Mouse (Mus musculus) heart, embryonic 10.5 days (tissue): ENCODE data around the gene Tmem198. TPM values are rescaled to one million over a fixed set of nuclear protein-coding genes. Genes with fewer than 3 reads are reported as not detected.
A peak's percentile ranks its signal among the peaks of the same experiment; 100 is the strongest.

Experiments
- DNase-seq: peaks from one replicate; pipeline ENCODE4 v3.0.0-alpha.2; 2017; ENCODE audit warnings: low spot score
- H3K27ac ChIP-seq: fragments of 300-500 bp; sonication (generic); 2 replicates; pipeline ENCODE4 v1.5.1; 2016; ENCODE audit warnings: mild to moderate bottlenecking
- H3K27me3 ChIP-seq: fragments of 300-500 bp; sonication (generic); 2 replicates; pipeline ENCODE4 v1.6.1; 2016; ENCODE audit warnings: mild to moderate bottlenecking; ENCODE audit not compliant: poor library complexity, insufficient read depth, severe bottlenecking
- H3K36me3 ChIP-seq: fragments of 300-500 bp; sonication (generic); 2 replicates; pipeline ENCODE4 v1.6.1; 2016; ENCODE audit warnings: mild to moderate bottlenecking, moderate library complexity
- H3K4me1 ChIP-seq: fragments of 300-500 bp; sonication (generic); 2 replicates; pipeline ENCODE4 v1.6.1; 2016; ENCODE audit warnings: mild to moderate bottlenecking
- H3K4me3 ChIP-seq: fragments of 300-500 bp; sonication (generic); 2 replicates; pipeline ENCODE4 v1.5.1; 2016; ENCODE audit warnings: mild to moderate bottlenecking, moderate library complexity
- H3K9me3 ChIP-seq: fragments of 300-500 bp; sonication (generic); 2 replicates; pipeline ENCODE4 v1.6.1; 2016; ENCODE audit warnings: mild to moderate bottlenecking, moderate library complexity
- WGBS: fragments of 180-500 bp; shearing (Covaris S2); methylation state at CpG from one replicate; pipeline ENCODE4 v1.1.7; 2016; 5-methylcytosine and 5-hydroxymethylcytosine counted together
- polyA plus RNA-seq: library from polyadenylated mRNA; unstranded; fragments of >200 nt; fragmentation: Nextera tagmentation; extraction: Ambion mirVana; gene quantifications from 2 replicates; pipeline ENCODE4 v1.2.1, GENCODE M21; 2016

Tmem198 gene
- polyA plus RNA-seq, 1 experiment from 2014 or later = 0.36 TPM

DNA sequence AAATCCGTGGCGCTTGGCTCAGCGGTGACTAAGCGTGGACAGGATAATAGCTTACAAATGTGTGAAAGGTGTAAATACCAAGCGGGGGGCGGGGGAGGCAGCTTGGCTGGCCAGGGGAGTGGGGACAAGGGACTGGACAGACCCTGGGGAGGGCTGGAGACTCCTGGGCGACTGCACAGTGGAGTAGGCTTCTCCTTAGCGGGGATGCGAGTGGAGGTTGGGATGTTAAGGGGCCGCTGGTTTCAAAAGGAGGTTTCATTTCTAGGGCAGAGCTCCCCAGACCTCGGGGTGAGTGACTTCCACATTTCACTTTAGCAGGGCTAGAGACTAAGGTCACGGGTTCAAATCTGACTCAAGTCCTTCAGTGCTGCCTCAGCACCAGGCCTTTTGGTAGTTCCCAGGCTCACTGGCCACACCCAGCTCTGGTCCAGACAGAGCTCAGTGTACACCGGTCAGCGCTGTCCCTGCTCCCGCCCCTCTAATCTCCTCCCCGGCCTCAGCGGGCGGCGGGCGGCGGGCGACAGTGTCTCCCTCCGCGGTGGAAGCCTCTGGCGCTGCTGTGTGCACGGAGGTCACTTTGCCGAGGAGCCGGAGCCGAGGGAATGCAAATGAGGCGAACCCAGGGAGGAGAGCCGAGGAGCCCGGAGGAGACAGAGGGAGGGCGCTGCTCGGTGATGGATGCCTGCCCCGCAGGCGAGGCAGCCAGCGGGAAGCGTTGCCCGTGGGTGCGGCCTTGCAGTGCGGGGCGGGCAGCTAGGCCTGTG is 21.1 kb upstream of the Tmem198 start:
- Histone ChIP-seq H3K9me3 (no peaks in the 10 kb centered on the region), H3K4me3 (peak overlapping the region; percentile 58), H3K27me3 (peaks cover 68% of the 10 kb centered on the region), H3K36me3 (no peaks in the 10 kb centered on the region), H3K27ac (peak overlapping the region; percentile 86), H3K4me1 (peaks cover 66% of the 10 kb centered on the region)
- DNase-seq = no peak
- WGBS = 1% methylated on average over 42 of the region's 42 CpGs

DNA sequence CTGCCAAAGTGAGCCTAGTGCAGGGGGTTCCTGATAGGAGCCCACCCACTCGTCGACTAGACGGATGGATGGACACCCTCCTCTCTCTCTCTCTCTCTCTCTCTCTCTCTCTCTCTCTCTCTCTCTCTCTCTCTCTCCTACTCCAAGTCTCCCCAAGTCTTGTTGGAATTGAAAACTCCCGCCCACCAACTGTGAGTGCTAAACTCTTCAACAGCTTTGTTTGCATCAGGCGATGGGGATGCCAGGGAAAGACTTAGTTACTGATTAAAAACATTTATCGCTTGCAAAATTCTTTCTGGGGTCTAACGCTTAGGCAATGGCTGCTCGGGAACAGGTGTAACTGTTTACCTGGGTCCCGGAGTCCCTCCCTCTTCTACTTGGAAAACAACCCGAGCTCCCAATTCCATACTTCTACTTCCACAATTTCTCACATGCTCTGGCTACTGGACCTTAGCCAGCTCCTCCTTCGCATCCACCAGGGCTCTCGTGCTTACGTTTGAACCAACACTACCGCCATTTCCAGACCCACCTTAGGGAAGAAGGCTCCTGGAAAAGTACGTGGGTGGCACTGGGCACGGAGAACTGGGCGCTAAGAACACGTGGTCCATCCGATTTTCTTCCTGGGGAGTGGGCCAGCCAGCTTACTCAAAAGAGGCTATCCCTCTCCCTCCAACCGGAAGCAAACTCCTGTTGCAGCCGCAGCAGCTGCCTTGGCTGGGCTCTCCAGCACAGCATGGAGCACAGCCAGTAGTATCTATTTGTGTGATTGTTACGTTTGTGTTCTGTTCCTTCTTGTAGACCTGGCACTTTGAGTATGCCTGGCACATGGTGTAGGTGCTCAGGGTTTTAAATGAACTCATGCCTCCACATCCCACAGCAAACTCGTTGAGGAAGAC is 20.3 kb upstream of the Tmem198 start:
- WGBS = 18% methylated on average over 20 of the region's 23 CpGs
- Histone ChIP-seq H3K9me3 (no peaks in the 10 kb centered on the region), H3K4me1 (peaks cover 66% of the 10 kb centered on the region), H3K27ac (peak overlapping the region; percentile 86), H3K36me3 (no peaks in the 10 kb centered on the region), H3K27me3 (peaks cover 59% of the 10 kb centered on the region), H3K4me3 (peak overlapping the region; percentile 58)
- DNase-seq = no peak

DNA sequence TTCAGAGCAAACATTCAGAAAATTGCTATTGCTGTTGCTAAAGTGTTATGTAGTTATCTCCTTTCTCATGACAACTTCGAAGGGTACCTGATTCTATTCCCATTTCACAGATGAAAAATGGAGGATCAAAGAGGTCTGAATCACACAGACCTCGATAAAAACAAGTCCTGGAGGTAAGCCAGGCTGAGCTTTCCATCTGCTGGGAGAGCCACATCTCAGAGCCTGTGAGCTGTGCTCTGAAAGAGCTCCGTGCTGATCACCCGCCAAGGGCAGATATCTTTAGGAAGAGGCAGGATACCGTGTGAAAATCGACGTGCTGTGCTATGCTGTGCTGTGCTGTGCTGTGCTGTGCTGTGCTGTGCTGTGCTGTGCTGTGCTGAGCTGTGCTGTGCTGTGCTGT is 19.0 kb upstream of the Tmem198 start:
- DNase-seq = no peak
- Histone ChIP-seq H3K9me3 (no peaks in the 10 kb centered on the region), H3K36me3 (no peaks in the 10 kb centered on the region), H3K4me3 (no peak overlapping the region), H3K27me3 (peaks cover 48% of the 10 kb centered on the region), H3K4me1 (peaks cover 69% of the 10 kb centered on the region), H3K27ac (no peak overlapping the region)
- 64% methylated on average over 7 of the region's 7 CpGs for WGBS

DNA sequence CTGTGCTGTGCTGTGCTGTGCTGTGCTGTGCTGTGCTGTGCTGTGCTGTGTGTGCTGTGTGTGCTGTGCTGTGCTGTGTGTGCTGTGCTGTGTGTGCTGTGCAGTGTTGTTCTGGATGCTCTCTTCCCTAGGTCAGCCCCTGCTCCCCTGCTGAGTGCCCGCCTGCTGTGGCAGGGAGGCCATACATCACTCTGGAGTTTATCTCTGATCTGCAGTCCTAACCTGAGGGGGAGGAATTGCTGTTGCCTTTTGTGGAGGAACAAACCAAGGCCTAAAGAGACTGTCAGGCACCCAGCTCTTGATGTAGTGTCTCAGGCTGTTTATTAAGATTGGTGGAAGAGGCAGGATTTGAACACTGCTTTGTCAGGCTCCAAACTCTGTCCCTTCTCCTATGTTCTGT is 16.7 kb upstream of the Tmem198 start:
- H3K4me1 ChIP-seq = peaks cover 54% of the 10 kb centered on the region
- H3K4me3 ChIP-seq = no peak overlapping the region
- H3K27me3 ChIP-seq = peaks cover 40% of the 10 kb centered on the region
- peak overlapping the region; percentile 59 for H3K27ac ChIP-seq
- WGBS = 35% methylated on average over 1 of the region's 1 CpGs
- no peaks in the 10 kb centered on the region for H3K9me3 ChIP-seq
- no peak for DNase-seq
- no peaks in the 10 kb centered on the region for H3K36me3 ChIP-seq

DNA sequence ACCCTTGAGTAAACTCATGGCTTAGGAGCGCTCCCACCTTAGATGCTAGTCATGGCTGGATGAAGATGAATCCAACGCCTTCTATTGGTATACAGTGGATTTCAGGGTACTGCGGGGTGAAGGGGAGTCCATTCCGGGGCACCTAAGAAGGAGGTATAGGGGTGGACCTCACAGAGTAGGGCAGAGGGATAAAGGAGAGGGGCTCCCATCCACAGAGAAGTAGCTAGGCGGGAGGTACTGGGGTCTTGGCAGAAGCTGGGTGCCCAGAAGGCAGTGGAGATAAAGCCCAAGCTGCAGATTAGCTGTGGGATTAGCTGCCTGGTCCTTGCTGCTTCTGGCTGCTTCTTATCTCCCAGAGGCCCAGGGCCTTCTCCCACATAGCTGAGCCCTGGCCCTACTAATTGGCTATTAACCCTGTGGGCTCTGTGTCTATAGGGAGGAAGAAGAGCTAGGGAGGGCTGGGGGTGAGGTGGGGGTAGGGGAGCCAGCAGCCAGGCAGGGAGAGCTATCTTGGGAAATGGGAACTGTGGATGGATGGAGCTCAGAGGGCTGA is 15.6 kb upstream of the Tmem198 start:
- H3K4me3 ChIP-seq = 0 out of 2 replicates have a peak overlapping the region, but pooled peaks have one; percentile 3
- no peak for DNase-seq
- 54% methylated on average over 5 of the region's 5 CpGs for WGBS
- no peaks in the 10 kb centered on the region for H3K36me3 ChIP-seq
- no peaks in the 10 kb centered on the region for H3K9me3 ChIP-seq
- peak overlapping the region; percentile 64 for H3K27ac ChIP-seq
- H3K4me1 ChIP-seq = peaks cover 46% of the 10 kb centered on the region
- H3K27me3 ChIP-seq = peaks cover 39% of the 10 kb centered on the region

DNA sequence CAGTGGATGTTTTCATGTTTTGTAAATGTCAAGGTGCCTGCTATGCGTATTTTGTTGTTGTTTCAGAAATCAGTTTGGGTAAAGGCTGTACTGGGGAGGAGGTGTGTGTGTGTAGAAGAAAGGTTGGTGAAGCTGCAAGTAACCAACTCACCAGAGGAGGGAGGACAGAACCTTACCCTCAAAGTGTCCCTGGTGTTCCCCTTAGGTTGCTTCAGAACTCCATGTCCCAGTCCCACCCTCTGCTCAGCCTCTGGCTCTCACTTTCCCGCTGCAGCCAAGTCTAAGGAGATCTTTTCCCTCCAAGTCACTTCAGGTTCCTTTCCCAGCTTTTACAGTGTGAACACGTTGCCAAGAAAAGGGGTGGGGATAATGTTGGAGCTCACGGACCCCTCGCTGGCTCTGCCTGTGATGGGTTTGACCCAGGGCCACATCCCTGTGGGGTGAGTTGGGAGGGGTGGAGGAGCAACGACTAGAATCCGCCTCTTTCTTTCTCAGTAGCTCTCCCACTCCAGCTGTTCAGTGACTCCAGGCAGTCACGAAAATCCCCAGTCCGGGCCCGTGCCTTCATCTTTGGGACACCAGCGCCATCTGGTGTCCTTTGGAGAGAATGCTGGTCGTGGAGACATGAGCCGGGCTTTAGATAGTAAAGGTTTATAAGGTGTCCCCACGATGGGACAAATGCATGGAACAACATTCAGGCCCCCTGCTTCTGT is 12.0 kb upstream of the Tmem198 start:
- Histone ChIP-seq H3K27ac (peak overlapping the region; percentile 63; the same call in 1 of the 2 replicates), H3K36me3 (peaks cover 3% of the 10 kb centered on the region; the same call in 1 of the 2 replicates), H3K9me3 (no peaks in the 10 kb centered on the region), H3K4me1 (peaks cover 40% of the 10 kb centered on the region), H3K27me3 (peaks cover 49% of the 10 kb centered on the region), H3K4me3 (no peak overlapping the region)
- peak; percentile 91 for DNase-seq
- WGBS = 7% methylated on average over 14 of the region's 14 CpGs

DNA sequence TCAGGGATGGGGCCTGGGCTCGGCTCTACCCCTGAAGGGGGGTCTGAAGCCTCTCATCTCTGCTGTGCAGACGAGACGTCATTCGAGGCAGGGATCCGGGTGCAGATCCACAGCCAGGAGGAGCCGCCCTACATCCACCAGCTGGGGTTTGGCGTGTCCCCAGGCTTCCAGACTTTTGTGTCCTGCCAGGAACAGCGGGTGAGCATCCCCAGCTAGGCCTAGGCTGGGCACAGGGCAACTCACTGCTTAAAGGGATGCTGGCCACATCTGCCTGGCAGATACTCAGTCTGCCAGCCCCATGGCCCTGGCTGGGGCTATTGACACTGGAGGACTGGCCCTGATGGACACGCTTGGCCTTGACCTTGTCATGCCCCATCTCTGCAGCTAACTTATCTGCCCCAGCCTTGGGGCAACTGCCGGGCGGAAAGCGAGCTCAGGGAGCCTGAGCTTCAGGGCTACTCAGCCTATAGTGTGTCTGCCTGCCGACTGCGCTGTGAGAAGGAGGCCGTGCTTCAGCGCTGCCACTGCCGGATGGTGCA is 10.0 kb upstream of the Tmem198 start:
- WGBS = 76% methylated on average over 17 of the region's 17 CpGs
- no peak overlapping the region for H3K4me3 ChIP-seq
- H3K27me3 ChIP-seq = peaks cover 68% of the 10 kb centered on the region
- DNase-seq = no peak
- peaks cover 23% of the 10 kb centered on the region for H3K36me3 ChIP-seq
- no peaks in the 10 kb centered on the region for H3K9me3 ChIP-seq
- H3K27ac ChIP-seq = no peak overlapping the region
- H3K4me1 ChIP-seq = peaks cover 26% of the 10 kb centered on the region

DNA sequence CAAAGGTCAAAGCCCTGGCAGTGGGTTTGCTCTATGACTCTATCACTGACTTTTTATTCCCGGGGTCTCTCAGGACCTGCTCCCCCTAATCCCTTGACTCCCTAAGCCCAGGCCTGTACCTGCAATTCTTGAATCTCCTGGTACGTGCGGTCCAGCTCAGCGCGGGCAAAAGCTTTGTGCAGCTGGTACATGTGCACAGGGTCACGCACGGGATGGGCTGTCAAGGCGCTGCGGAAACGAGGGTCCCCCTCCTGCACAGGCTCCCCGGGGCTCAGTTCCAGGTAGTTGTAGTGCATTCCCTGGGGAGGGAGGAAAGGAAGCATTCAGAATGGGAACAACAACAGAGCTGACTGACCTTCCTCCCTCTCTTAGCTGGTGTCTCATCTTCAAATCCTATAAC is 2.9 kb upstream of the Tmem198 start:
- no peak overlapping the region for H3K27ac ChIP-seq
- DNase-seq = no peak
- peaks cover 51% of the 10 kb centered on the region for H3K36me3 ChIP-seq
- H3K9me3 ChIP-seq = no peaks in the 10 kb centered on the region
- peaks cover 70% of the 10 kb centered on the region for H3K27me3 ChIP-seq
- H3K4me1 ChIP-seq = peaks cover 32% of the 10 kb centered on the region
- no peak overlapping the region for H3K4me3 ChIP-seq
- 91% methylated on average over 11 of the region's 11 CpGs for WGBS

DNA sequence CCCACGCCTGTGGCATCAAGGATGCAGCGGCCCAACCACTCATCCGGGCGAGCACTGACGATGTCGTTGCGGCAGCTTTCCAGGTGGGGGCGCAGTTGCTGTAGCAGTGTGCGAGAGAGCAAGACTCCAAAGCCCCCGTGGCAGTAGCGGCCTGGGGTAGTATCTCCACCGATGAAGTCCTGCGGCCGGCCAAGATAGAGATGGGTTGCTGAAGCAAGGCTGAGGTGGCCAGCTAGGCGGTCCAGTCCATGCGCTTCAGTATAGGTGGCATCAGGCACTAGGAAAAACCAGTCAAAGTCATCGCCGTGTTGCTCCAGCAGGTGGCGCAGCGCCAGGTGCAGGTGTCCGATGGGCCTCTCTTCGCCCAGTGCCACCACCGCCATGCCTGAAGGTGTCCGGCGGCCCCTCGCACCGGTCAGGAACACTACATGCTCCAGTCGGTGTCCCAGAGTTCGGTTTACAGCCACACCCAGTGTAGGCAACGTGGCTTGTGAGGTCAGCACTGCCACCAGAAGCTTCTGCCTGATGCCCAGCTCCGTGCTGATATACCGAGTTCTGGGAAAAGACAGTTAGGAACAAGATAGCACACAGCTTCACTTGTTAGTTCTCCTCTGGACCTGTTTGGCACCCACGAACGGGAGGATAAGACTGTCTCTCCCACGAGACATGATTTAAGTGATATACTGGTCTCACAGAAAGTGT is 1.9 kb upstream of the Tmem198 start:
- peak overlapping the region; percentile 89 for H3K4me3 ChIP-seq
- peak; percentile 93 for DNase-seq
- peaks cover 48% of the 10 kb centered on the region for H3K36me3 ChIP-seq
- no peaks in the 10 kb centered on the region for H3K9me3 ChIP-seq
- peaks cover 32% of the 10 kb centered on the region for H3K4me1 ChIP-seq
- no peak overlapping the region for H3K27ac ChIP-seq
- 13% methylated on average over 35 of the region's 35 CpGs for WGBS
- H3K27me3 ChIP-seq = peaks cover 70% of the 10 kb centered on the region

DNA sequence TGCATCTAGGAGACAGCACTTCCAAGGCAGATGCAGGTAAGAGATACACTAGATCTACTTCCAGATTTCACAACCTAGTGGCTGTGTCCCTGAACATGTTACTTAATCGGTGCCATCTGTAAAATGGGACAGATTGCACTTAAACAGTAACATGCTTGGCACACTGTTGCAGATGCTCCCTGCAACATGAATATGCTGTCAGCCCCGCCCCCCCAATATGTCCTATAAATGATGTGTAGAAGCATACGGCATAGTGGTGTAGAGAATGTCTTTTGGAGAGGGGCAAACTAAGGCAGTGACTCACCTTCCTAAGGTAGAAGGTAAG is 1.4 kb upstream of the Tmem198 start:
- H3K4me1 ChIP-seq = peaks cover 38% of the 10 kb centered on the region
- H3K27me3 ChIP-seq = peaks cover 70% of the 10 kb centered on the region
- H3K27ac ChIP-seq = no peak overlapping the region
- peak overlapping the region; percentile 89 for H3K4me3 ChIP-seq
- H3K9me3 ChIP-seq = no peaks in the 10 kb centered on the region
- DNase-seq = no peak
- 49% methylated on average over 3 of the region's 3 CpGs for WGBS
- H3K36me3 ChIP-seq = peaks cover 43% of the 10 kb centered on the region

DNA sequence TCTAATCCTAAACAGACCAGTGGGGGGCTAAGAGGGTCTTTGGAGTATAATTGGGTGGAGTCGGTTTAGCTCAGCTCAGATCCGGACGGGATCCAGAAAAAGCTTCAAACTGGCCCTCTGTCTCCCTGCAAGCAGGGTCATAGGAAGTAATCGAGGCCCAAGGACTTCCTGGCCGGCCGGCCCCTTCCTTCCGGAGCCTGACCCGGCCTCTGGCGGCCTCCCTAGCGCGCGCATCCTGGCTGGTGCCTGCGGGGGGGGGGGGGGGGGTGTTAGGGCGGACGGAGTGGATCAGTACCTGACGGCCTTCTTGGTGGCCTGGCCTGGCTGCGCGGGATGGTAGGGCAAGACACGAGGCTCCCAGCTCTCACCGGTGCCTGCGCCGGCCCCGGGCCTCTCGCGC is 835 bp upstream of the Tmem198 start:
- under 1% methylated on average over 24 of the region's 25 CpGs for WGBS
- no peak for DNase-seq
- H3K27me3 ChIP-seq = peaks cover 70% of the 10 kb centered on the region
- H3K27ac ChIP-seq = peak overlapping the region; percentile 92
- peaks cover 34% of the 10 kb centered on the region for H3K4me1 ChIP-seq
- no peaks in the 10 kb centered on the region for H3K9me3 ChIP-seq
- peaks cover 37% of the 10 kb centered on the region for H3K36me3 ChIP-seq
- H3K4me3 ChIP-seq = peak overlapping the region; percentile 89

DNA sequence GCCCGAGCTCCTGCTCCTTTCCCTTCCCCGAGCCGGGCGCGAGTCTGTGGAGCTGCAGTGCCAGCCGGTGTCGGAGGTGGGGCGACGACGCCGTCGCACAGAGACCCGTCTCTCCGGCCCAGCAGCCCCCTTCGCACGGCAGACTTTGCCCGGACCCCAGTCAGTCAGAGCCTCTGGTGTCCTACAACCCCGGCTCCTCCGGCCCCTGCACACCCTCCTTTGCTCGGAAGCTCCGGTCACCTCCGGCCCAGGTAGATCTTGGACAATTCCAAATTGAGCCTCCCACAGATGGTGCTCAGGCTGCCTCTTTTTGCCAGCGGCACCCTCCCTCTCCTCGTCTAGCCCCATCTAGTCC is 280 bp downstream of the Tmem198 start:
- H3K9me3 ChIP-seq = no peaks in the 10 kb centered on the region
- peaks cover 71% of the 10 kb centered on the region for H3K27me3 ChIP-seq
- 0 out of 2 replicates have a peak overlapping the region, but pooled peaks have one; percentile 92 for H3K27ac ChIP-seq
- no peak for DNase-seq
- H3K36me3 ChIP-seq = peaks cover 26% of the 10 kb centered on the region
- peaks cover 32% of the 10 kb centered on the region for H3K4me1 ChIP-seq
- peak overlapping the region; percentile 89 for H3K4me3 ChIP-seq
- WGBS = 2% methylated on average over 23 of the region's 24 CpGs
